In genomic region chr2:178165943-178166342, GRCm38 (mm10) we compare ENCODE assay signal across 25 mouse cellular contexts. TPM values are rescaled to one million over a fixed set of nuclear protein-coding genes. Genes with fewer than 3 reads are reported as not detected.
A peak's percentile ranks its signal among the peaks of the same experiment; 100 is the strongest.
DNase-seq lines count a peak whose midpoint lies in the region; ATAC-seq and TF ChIP-seq lines count a peak whose summit lies in the region.
"Had no signal": no experiment of that assay in that cellular context is flagged by ENCODE, and none has a peak within 500 bp of the region (broad histone marks: within the 10 kb centered on the region; RNA-seq: fewer than 3 reads in every experiment).

No protein-coding gene starts in this region.

- no peak for TF ChIP-seq EP300 in CH12.LX (IDR thresholded peaks at IDR 0.05; ENCODE audit: low read length)

- H3K36me3 ChIP-seq in forebrain, postnatal 0 days (ENCODE audit: insufficient read depth): no peaks in the 10 kb centered on the region
- H3K36me3 ChIP-seq in forebrain, embryonic 12.5 days (replicated peaks): no peaks in the 10 kb centered on the region
- no peaks in the 10 kb centered on the region for H3K36me3 ChIP-seq in CH12.LX (replicated peaks in 1 of 2; ENCODE audit: control insufficient read depth in 1 of 2, insufficient read depth in 1 of 2, low read length in 1 of 2)
- H3K36me3 ChIP-seq: heart, embryonic 10.5 days; limb, embryonic 10.5 days; liver, embryonic 15.5 days; lung, embryonic 15.5 days; midbrain, embryonic 13.5 days had no signal

- peak; percentile 37 for DNase-seq in forebrain, postnatal 0 days
- DNase-seq in CH12.LX (ENCODE audit: extremely low read depth): no peak
- DNase-seq in brain, adult 2 months (ENCODE audit: low read depth, low spot score): peak; percentile 96
- peak; percentile 54 to 73 for DNase-seq in cerebellum, postnatal 14 days
- DNase-seq in adrenal gland, postnatal 25 days: no peak
- no peak for DNase-seq in kidney, postnatal 36 days
- DNase-seq: adrenal gland, adult 8-10 months; heart, postnatal 4 days; kidney, adult 9 months; kidney, postnatal 14 days; liver; lung, postnatal 36 days; thymus, postnatal 14 days had no signal

- peak; percentile 74 for ATAC-seq in forebrain, postnatal 0 days
- ATAC-seq in forebrain, embryonic 12.5 days (ENCODE audit: low FRiP score): no peak
- ATAC-seq: activated CD4-positive, CD25-positive, alpha-beta regulatory T cell, adult 4 months; hindbrain, postnatal 0 days; intestine, embryonic 16.5 days; midbrain, embryonic 13.5 days had no signal

- dilution Hi-C loops in CH12.LX (cut with MboI; ENCODE audit: extremely low pct_ligation_motif_present, extremely low pct_unique_long_range_greater_than_20kb, low sequenced_read_pairs): no loop called here

- H3K79me2 ChIP-seq in CH12.LX (replicated peaks; ENCODE audit: control insufficient read depth, extremely low read depth, insufficient read depth, poor library complexity, severe bottlenecking): no peaks in the 10 kb centered on the region

- no peaks in the 10 kb centered on the region for H3K9me3 ChIP-seq in forebrain, postnatal 0 days (ENCODE audit: low read length)
- no peaks in the 10 kb centered on the region for H3K9me3 ChIP-seq in forebrain, embryonic 12.5 days
- no peaks in the 10 kb centered on the region for H3K9me3 ChIP-seq in CH12.LX (replicated peaks; ENCODE audit: low read length)
- H3K9me3 ChIP-seq: heart, embryonic 10.5 days; limb, embryonic 10.5 days; liver, embryonic 15.5 days; lung, embryonic 15.5 days; megakaryocyte, embryonic 14.5 days; midbrain, embryonic 13.5 days had no signal

- H3K27ac ChIP-seq in forebrain, postnatal 0 days (ENCODE audit: low read depth, low read length): no peak overlapping the region
- no peak overlapping the region for H3K27ac ChIP-seq in forebrain, embryonic 12.5 days
- H3K27ac ChIP-seq in CH12.LX (ENCODE audit: insufficient read depth, low read depth): no peak overlapping the region
- H3K27ac ChIP-seq: heart, embryonic 10.5 days; hindbrain, postnatal 0 days; limb, embryonic 10.5 days; liver, embryonic 15.5 days; lung, embryonic 15.5 days; midbrain, embryonic 13.5 days had no signal

- WGBS in forebrain, postnatal 0 days: 64% methylated on average over 10 of the region's 10 CpGs
- WGBS in forebrain, embryonic 12.5 days: 79% methylated on average over 10 of the region's 10 CpGs

- no peak overlapping the region for H3K9ac ChIP-seq in forebrain, postnatal 0 days
- no peak overlapping the region for H3K9ac ChIP-seq in forebrain, embryonic 12.5 days
- H3K9ac ChIP-seq in CH12.LX (ENCODE audit: insufficient read depth, low read depth): no peak overlapping the region
- H3K9ac ChIP-seq: liver, embryonic 15.5 days; lung, embryonic 15.5 days; midbrain, embryonic 13.5 days had no signal

- H3K4me1 ChIP-seq in forebrain, postnatal 0 days (ENCODE audit: insufficient read depth): no peaks in the 10 kb centered on the region
- H3K4me1 ChIP-seq in forebrain, embryonic 12.5 days: peaks cover 12% of the 10 kb centered on the region
- H3K4me1 ChIP-seq in CH12.LX (ENCODE audit: control insufficient read depth in 1 of 2, insufficient read depth in 2 of 2): 0 out of 4 replicates have a peak, but pooled peaks cover 0 to 2% of the 10 kb centered on the region in 2 experiments
- H3K4me1 ChIP-seq: heart, embryonic 10.5 days; limb, embryonic 10.5 days; liver, embryonic 15.5 days; lung, embryonic 15.5 days had no signal

- H3K27me3 ChIP-seq in forebrain, postnatal 0 days (ENCODE audit: insufficient read depth, low read length): no peaks in the 10 kb centered on the region
- H3K27me3 ChIP-seq in forebrain, embryonic 12.5 days: no peaks in the 10 kb centered on the region
- H3K27me3 ChIP-seq in CH12.LX (replicated peaks): peaks cover 76% of the 10 kb centered on the region
- H3K27me3 ChIP-seq: liver, embryonic 15.5 days; lung, embryonic 15.5 days; midbrain, embryonic 13.5 days had no signal

- no peak for TF ChIP-seq POLR2A in CH12.LX (IDR thresholded peaks at IDR 0.05; ENCODE audit: low read depth, low read length)

- no peak for TF ChIP-seq CTCF in forebrain, postnatal 0 days (IDR thresholded peaks at IDR 0.05; ENCODE audit: low read depth)
- no peak for TF ChIP-seq CTCF in CH12.LX (conservative IDR thresholded peaks at IDR 0.05 in 1 of 2, IDR thresholded peaks at IDR 0.05 in 1 of 2; ENCODE audit: low read depth in 2 of 2, low read length in 2 of 2)

- in situ Hi-C loops in CH12.LX (cut with MboI; ENCODE audit: low pct_ligation_motif_present, low pct_unique_long_range_greater_than_20kb, low sequenced_read_pairs): no loop called here

- H3K4me2 ChIP-seq in forebrain, postnatal 0 days (ENCODE audit: low read depth): no peak overlapping the region
- H3K4me2 ChIP-seq in forebrain, embryonic 12.5 days: no peak overlapping the region
- no peak overlapping the region for H3K4me2 ChIP-seq in CH12.LX (ENCODE audit: insufficient read depth, low read depth, poor library complexity, severe bottlenecking)
- H3K4me2 ChIP-seq: liver, embryonic 15.5 days; lung, embryonic 15.5 days; midbrain, embryonic 13.5 days had no signal

- TF ChIP-seq RAD21 in CH12.LX (IDR thresholded peaks at IDR 0.05; ENCODE audit: low read depth, low read length): no peak

- H3K4me3 ChIP-seq in forebrain, postnatal 0 days (ENCODE audit: low read depth, low read length): no peak overlapping the region
- no peak overlapping the region for H3K4me3 ChIP-seq in forebrain, embryonic 12.5 days (replicated peaks)
- H3K4me3 ChIP-seq in CH12.LX (replicated peaks in 1 of 3; ENCODE audit: low read depth in 2 of 3, low read length in 2 of 3, poor library complexity in 1 of 3): no peak overlapping the region
- H3K4me3 ChIP-seq: heart, embryonic 10.5 days; limb, embryonic 10.5 days; liver, embryonic 15.5 days; lung, embryonic 15.5 days; megakaryocyte, embryonic 14.5 days; midbrain, embryonic 13.5 days had no signal

TF ChIP-seq in CH12.LX, 34 proteins besides CTCF, POLR2A, EP300 and RAD21:
- TF ChIP-seq KAT2A (IDR thresholded peaks at IDR 0.05; ENCODE audit: insufficient replicate concordance, low read length) (no peak), ZNF384 (IDR thresholded peaks at IDR 0.05; ENCODE audit: low read depth, low read length) (peak; percentile 28; the same call in 1 of the 2 replicates), USF2 (conservative IDR thresholded peaks at IDR 0.05; ENCODE audit: low read depth, low read length) (no peak), PAX5 (IDR thresholded peaks at IDR 0.05; ENCODE audit: low read length) (no peak)

RNA-seq across cellular contexts. Expression of gene Phactr3, which starts 47.2 kb away (rescaled TPM):
- 152 and 170 TPM in 2 replicates for total RNA-seq in forebrain, postnatal 0 days (2014; rRNA removed)
- 97.8 and 98.2 TPM in 2 replicates for polyA plus RNA-seq in forebrain, postnatal 0 days (2015; fragmentation: Nextera tagmentation; extraction: Ambion mirVana)
- polyA plus RNA-seq in forebrain, embryonic 12.5 days (2016; fragmentation: Nextera tagmentation; extraction: Ambion mirVana): 17.1 and 17.2 TPM in 2 replicates
- total RNA-seq in CH12.LX (2012; rRNA removed) (0.21 and 0.38 TPM in 2 replicates), CH12.LX (2014; rRNA removed) (0.24 and 0.75 TPM in 2 replicates)
- not detected in 2 replicates for polyA plus RNA-seq in CH12.LX (2012; ENCODE audit: insufficient read length, low read depth)
- total RNA-seq in adrenal gland, postnatal 25 days (2021): 0.57 and 1.8 TPM in 2 replicates
- total RNA-seq: granulocyte monocyte progenitor cell, adult 5-6 weeks had no signal
- polyA plus RNA-seq: C2C12 had no signal

Comparison
In these comparisons a context has a peak if more than half of its experiments do, and no peak if none do; other contexts are left out.
1. DNase-seq: peak in forebrain, postnatal 0 days (single experiment), brain, adult 2 months (single experiment) and cerebellum, postnatal 14 days (2 of 2); none in CH12.LX (single experiment), adrenal gland, postnatal 25 days (single experiment) and kidney, postnatal 36 days (0 of 2).
2. RNA of gene Phactr3, which starts 47.2 kb away (total RNA-seq): 152 to 170 TPM in forebrain, postnatal 0 days; 0.57 to 1.8 TPM in adrenal gland, postnatal 25 days and 0.21 to 0.75 TPM in CH12.LX; every median in the first group is over 10 times any median in the second.